Mouse (Mus musculus): ENCODE measurements around the gene Vmn1r128.
"Not testable (repeated sequence)": the region's sequence is repeated elsewhere in the genome, so short reads cannot be mapped to it uniquely, and the experiment has no call there.

Vmn1r128 gene

DNA sequence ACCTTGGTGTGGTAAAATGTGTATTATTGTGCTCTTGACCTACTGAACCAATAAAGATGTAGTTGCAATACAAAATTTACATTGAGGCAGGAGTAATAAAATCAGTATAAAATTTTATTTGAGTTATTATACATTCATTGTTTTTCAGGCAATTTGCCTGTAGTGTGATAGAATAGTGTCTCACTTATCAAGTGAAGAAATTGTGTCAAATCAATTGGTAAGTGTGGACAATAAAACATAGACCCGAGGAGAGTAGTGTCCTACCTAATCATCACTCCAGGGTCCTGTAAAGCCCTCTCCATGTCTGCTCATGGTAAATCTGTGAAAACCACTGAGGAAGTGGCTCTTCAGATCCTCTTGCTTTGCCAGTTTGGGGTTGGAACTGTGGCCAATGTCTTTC lies at the start of gene Vmn1r128:
TSS of gene Vmn1r128 (plus strand) at position 301 of the 400 bp plus-strand sequence.
- DNase-seq: not testable (repeated sequence)

DNA sequence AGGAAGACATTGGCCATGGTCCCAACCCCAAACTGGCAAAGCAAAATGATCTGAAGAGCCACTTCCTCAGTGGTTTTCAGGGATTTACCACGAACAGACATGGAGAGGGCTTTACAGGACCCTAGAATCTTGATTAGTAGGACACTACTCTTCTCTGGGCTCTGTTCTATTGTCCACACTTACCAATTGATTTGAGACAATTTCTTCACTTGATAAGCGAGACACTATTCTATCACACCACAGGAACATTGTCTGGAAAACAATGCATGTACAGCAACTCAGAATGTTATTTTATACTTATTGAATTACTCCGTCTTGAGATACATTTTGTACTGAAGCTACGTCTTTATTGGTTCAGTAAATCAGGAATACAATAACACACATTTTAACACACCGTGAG lies 47.8 kb upstream of the Vmn1r128 start, which contains the start of gene Vmn1r126:
TSS of gene Vmn1r126 (minus strand) at position 101 of the 400 bp plus-strand sequence.
- DNase-seq: not testable (repeated sequence)

DNA sequence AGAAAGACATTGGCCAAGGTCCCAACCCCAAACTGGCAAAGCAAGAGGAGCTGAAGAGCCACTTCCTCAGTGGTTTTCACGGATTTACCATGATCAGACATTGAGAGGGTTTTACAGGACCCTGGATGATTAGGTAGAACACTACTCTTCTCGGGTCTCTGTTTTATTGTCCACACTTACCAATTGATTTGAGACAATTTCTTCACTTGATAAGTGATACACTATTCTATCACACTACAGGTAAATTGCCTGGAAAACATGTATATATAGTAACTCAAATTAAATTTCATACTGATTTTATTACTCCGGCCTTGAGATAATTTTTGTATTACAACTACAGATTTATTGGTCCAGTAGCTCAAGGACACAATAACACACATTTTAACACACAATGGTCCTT lies 29.4 kb upstream of the Vmn1r128 start, which contains the start of gene Vmn1r127:
TSS of gene Vmn1r127 (minus strand) at position 101 of the 400 bp plus-strand sequence.
- not testable (repeated sequence) for DNase-seq

DNA sequence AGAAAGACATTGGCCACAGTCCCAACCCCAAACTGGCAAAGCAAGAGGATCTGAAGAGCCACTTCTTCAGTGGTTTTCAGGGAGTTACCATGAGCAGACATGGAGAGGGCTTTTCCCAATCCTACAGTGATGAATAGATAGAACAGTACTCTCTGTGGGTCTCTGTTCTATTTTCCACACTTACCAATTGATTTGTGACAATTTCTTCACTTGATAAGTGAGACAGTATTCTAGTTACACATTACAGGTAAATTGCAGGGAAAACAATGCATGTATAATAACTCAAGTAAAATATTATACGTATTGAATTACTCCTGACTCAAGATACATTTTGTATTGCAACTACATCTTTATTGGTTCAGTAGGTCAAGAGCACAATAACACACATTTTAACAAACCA lies 12.0 kb downstream of the Vmn1r128 start, which contains the start of gene Vmn1r129:
TSS of gene Vmn1r129 (minus strand) at position 101 of the 400 bp plus-strand sequence.
- DNase-seq: not testable (repeated sequence)
